Mouse (Mus musculus) ES-Bruce4 (cell line): ENCODE data around the gene Usf2.

ENCODE experiments used
- CTCF ChIP-seq: IDR thresholded peaks from one replicate; pipeline ENCODE4 v1.8.1; 2011; ENCODE audit warnings: low read depth, low read length
- EP300 ChIP-seq: IDR thresholded peaks from 2 replicates; pipeline ENCODE4 v1.6.1; 2011; ENCODE audit warnings: low read depth, low read length; ENCODE audit not compliant: insufficient read depth
- POLR2A ChIP-seq: IDR thresholded peaks from one replicate; pipeline ENCODE4 v1.8.1; 2011; ENCODE audit warnings: low read length; ENCODE audit not compliant: insufficient read depth

DNA sequence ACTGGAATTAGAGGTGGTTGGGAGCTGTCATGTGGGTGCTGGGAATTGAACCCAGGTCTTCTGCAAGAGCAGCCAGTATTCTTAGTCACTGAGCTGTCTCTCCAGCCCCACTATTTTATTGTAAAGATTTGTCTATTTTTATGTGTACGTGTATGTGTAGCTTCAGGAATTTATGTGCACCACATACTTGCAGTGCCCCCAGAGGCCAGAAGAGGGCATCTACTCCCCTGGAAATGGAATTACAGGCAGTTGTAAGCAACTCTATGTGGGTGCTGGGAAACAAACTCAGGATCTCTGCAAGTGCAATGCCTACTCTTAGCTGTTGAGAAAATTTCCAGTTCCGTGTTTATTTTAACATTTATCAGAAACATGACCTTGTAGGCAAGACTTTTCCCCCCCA is 39.9 kb upstream of the Usf2 start:
- TF ChIP-seq POLR2A (no peak), EP300 (no peak), CTCF (no peak)
